Mouse (Mus musculus) heart, postnatal 0 days (tissue): Measurements from ENCODE around the gene Gtf2ird2. TPM values are rescaled to one million over a fixed set of nuclear protein-coding genes. Genes with fewer than 3 reads are reported as not detected.

Source experiments
- ATAC-seq: fragments of 200-750 bp; cut with Nextera tagmentation; 2 replicates; pipeline ENCODE4 v1.8.0; 2017; ENCODE audit warnings: low read depth, moderate number of reproducible peaks, moderate library complexity; ENCODE audit not compliant: insufficient read depth
- DNase-seq: peaks from one replicate; pipeline ENCODE4 v3.0.0-alpha.2; 2016; ENCODE audit warnings: low spot score
- H3K27ac ChIP-seq: fragments of 300-500 bp; sonication (generic); 2 replicates; pipeline ENCODE4 v1.5.1; 2014; ENCODE audit warnings: low read depth, mild to moderate bottlenecking
- H3K27me3 ChIP-seq: fragments of 300-500 bp; sonication (generic); 2 replicates; pipeline ENCODE4 v1.6.1; 2014; ENCODE audit warnings: low read length, mixed read lengths; ENCODE audit not compliant: control insufficient read depth, insufficient read depth
- H3K36me3 ChIP-seq: fragments of 300-500 bp; sonication (generic); replicated peaks from 2 replicates; pipeline ENCODE4 v1.6.1; 2014; ENCODE audit warnings: low read length, mixed read lengths; ENCODE audit not compliant: control insufficient read depth, insufficient read depth
- H3K4me1 ChIP-seq: fragments of 300-500 bp; sonication (generic); 2 replicates; pipeline ENCODE4 v1.6.1; 2014; ENCODE audit warnings: antibody characterized with exemption; ENCODE audit not compliant: control insufficient read depth, insufficient read depth
- H3K4me2 ChIP-seq: fragments of 300-500 bp; sonication (generic); 2 replicates; pipeline ENCODE4 v1.6.1; 2014; ENCODE audit warnings: low read depth, mild to moderate bottlenecking, low read length, moderate library complexity
- H3K4me3 ChIP-seq: fragments of 300-500 bp; sonication (generic); 2 replicates; pipeline ENCODE4 v1.5.1; 2014; ENCODE audit warnings: low read depth, low read length
- H3K9ac ChIP-seq: fragments of 300-500 bp; sonication (generic); replicated peaks from 2 replicates; pipeline ENCODE4 v1.6.1; 2014; ENCODE audit warnings: low read depth, low read length, mixed read lengths
- H3K9me3 ChIP-seq: fragments of 300-500 bp; sonication (generic); replicated peaks from 2 replicates; pipeline ENCODE4 v1.6.1; 2016; ENCODE audit warnings: low read length; ENCODE audit not compliant: control insufficient read depth
- CTCF ChIP-seq: IDR thresholded peaks from 2 replicates; pipeline ENCODE4 v1.5.1; 2016; ENCODE audit warnings: antibody characterized with exemption, control low read depth, low read depth
- EP300 ChIP-seq: IDR thresholded peaks from 2 replicates; pipeline ENCODE4 v1.6.1; 2016; ENCODE audit warnings: antibody characterized with exemption, low read depth
- WGBS: fragments of 180-500 bp; shearing (Covaris S2); extraction: QIAGEN DNeasy Blood & Tissue Kit; methylation state at CpG from one replicate; pipeline ENCODE4 v1.1.7; 2014; 5-methylcytosine and 5-hydroxymethylcytosine counted together
- polyA plus RNA-seq: library from polyadenylated mRNA; unstranded; fragments of >200 nt; fragmentation: Nextera tagmentation; extraction: Ambion mirVana; gene quantifications from 2 replicates; pipeline ENCODE4 v1.2.1, GENCODE M21; 2015
- total RNA-seq: library from RNA; depleted of rRNA; stranded (reverse); fragments of >200 nt; gene quantifications from 2 replicates; pipeline ENCODE4 v1.2.3, GENCODE M21; 2014; ENCODE audit warnings: low replicate concordance; rRNA removed

Gene Gtf2ird2
- total RNA-seq = 4.9 and 25.1 TPM in 2 replicates
- 4.0 and 4.2 TPM in 2 replicates for polyA plus RNA-seq

GRCm38 (mm10) chr5:134183880-134184808 lies at the start of gene Gtf2ird2:
Gene Gtf2ird2 (plus strand): TSS chr5:134184019.
- Histone ChIP-seq H3K4me3 (peak within 1 kb of the TSS; percentile 84), H3K36me3 (no peaks in the 10 kb centered on the region), H3K27me3 (no peaks in the 10 kb centered on the region), H3K9me3 (no peaks in the 10 kb centered on the region), H3K4me2 (peak within 1 kb of the TSS; percentile 77), H3K4me1 (peaks cover 19% of the 10 kb centered on the region), H3K9ac (peak within 1 kb of the TSS; percentile 80), H3K27ac (peak within 1 kb of the TSS; percentile 95)
- no peak for TF ChIP-seq CTCF
- peak; percentile 80; the same call in 1 of the 2 replicates for TF ChIP-seq EP300
- ATAC-seq (peak; percentile 95), DNase-seq (peak; percentile 97)
- under 1% methylated on average over 80 of the region's 92 CpGs for WGBS

GRCm38 (mm10) chr5:134136022-134136421 lies 47.8 kb upstream of the Gtf2ird2 start:
- Histone ChIP-seq H3K9ac (no peak overlapping the region), H3K4me3 (no peak overlapping the region), H3K4me2 (no peak overlapping the region), H3K27me3 (no peaks in the 10 kb centered on the region), H3K27ac (no peak overlapping the region), H3K4me1 (no peaks in the 10 kb centered on the region), H3K36me3 (peaks cover 33% of the 10 kb centered on the region), H3K9me3 (no peaks in the 10 kb centered on the region)
- DNase-seq (no peak), ATAC-seq (no peak)
- 94% methylated on average over 12 of the region's 12 CpGs for WGBS
- TF ChIP-seq EP300 = no peak
- no peak for TF ChIP-seq CTCF

GRCm38 (mm10) chr5:134137933-134138332 lies 45.9 kb upstream of the Gtf2ird2 start:
- Histone ChIP-seq H3K4me2 (no peak overlapping the region), H3K27ac (no peak overlapping the region), H3K27me3 (no peaks in the 10 kb centered on the region), H3K4me1 (no peaks in the 10 kb centered on the region), H3K9me3 (no peaks in the 10 kb centered on the region), H3K4me3 (no peak overlapping the region), H3K9ac (no peak overlapping the region), H3K36me3 (peaks cover 33% of the 10 kb centered on the region)
- TF ChIP-seq EP300 (no peak), CTCF (no peak)
- WGBS = 75% methylated on average over 5 of the region's 5 CpGs
- no peak for ATAC-seq
- DNase-seq = no peak

- DNase-seq (no peak), ATAC-seq (no peak)
- no peak for TF ChIP-seq EP300
- 0 out of 2 replicates have a peak, but pooled peaks have one; percentile 5 for TF ChIP-seq CTCF
- Histone ChIP-seq H3K27ac (no peak overlapping the region), H3K4me1 (no peaks in the 10 kb centered on the region), H3K27me3 (no peaks in the 10 kb centered on the region), H3K36me3 (peaks cover 28% of the 10 kb centered on the region), H3K4me3 (no peak overlapping the region), H3K4me2 (no peak overlapping the region), H3K9ac (no peak overlapping the region), H3K9me3 (no peaks in the 10 kb centered on the region)
- WGBS = 78% methylated on average over 6 of the region's 6 CpGs
Observed at GRCm38 (mm10) chr5:134139429-134139828, 44.4 kb upstream of the Gtf2ird2 start.

- TF ChIP-seq EP300 (no peak), CTCF (no peak)
- no peak overlapping the region for H3K27ac ChIP-seq
- DNase-seq = no peak
- H3K9ac ChIP-seq = no peak overlapping the region
- 58% methylated on average over 7 of the region's 7 CpGs for WGBS
- H3K27me3 ChIP-seq = no peaks in the 10 kb centered on the region
- H3K9me3 ChIP-seq = no peaks in the 10 kb centered on the region; the same call in 1 of the 2 replicates
- no peak for ATAC-seq
- H3K4me3 ChIP-seq = no peak overlapping the region
- H3K36me3 ChIP-seq = peaks cover 19% of the 10 kb centered on the region
- no peaks in the 10 kb centered on the region for H3K4me1 ChIP-seq
- no peak overlapping the region for H3K4me2 ChIP-seq
Observed at GRCm38 (mm10) chr5:134141236-134141635, 42.6 kb upstream of the Gtf2ird2 start.
